Mouse (Mus musculus): ENCODE data around the gene Bphl.

- TF ChIP-seq POLR2A (IDR thresholded peaks at IDR 0.05; ENCODE audit: borderline replicate concordance, control insufficient read depth, low read depth, low read length) (no peak), CTCF (IDR thresholded peaks at IDR 0.05; ENCODE audit: control insufficient read depth, insufficient read depth, low read length) (no peak)
Observed at GRCm38 (mm10) chr13:34045511-34046249, 8.3 kb downstream of the Bphl start.

Data from bone marrow, adult 2 months (tissue).